Mouse (Mus musculus) testis, adult 2 months (tissue): ENCODE measurements around the gene Hist2h2aa2.

Experiments used
- CTCF ChIP-seq: fragments of 200-500 bp; IDR thresholded peaks from 2 replicates; pipeline ENCODE4 v1.5.1; 2012; ENCODE audit warnings: low read depth, mild to moderate bottlenecking, inconsistent platforms, low read length, moderate library complexity; ENCODE audit not compliant: control insufficient read depth, insufficient read depth, insufficient replicate concordance
- POLR2A ChIP-seq: fragments of 200-500 bp; IDR thresholded peaks from 2 replicates; pipeline ENCODE4 v1.6.1; 2012; ENCODE audit warnings: low read depth, mild to moderate bottlenecking, inconsistent platforms, low read length, moderate library complexity; ENCODE audit not compliant: control insufficient read depth

- TF ChIP-seq CTCF (no peak), POLR2A (0 out of 2 replicates have a peak, but pooled peaks have one; percentile 54)
These were observed 19.1 kb downstream of the Hist2h2aa2 start, which contains the start of the genes Hist2h2ac and Hist2h2be for GRCm38 (mm10) chr3:96220765-96221639.
